Mouse (Mus musculus): ENCODE results near the gene Ntng1.

- no peak for TF ChIP-seq CTCF (IDR thresholded peaks at IDR 0.05; ENCODE audit: extremely low read depth, insufficient read depth, low read length)
- no peak for TF ChIP-seq POLR2A (IDR thresholded peaks at IDR 0.05; ENCODE audit: extremely low read depth, insufficient read depth, low read length)
Observed at GRCm38 (mm10) chr3:110133150-110133549, 10.7 kb downstream of the Ntng1 start.

Data from cortical plate, adult 2 months (tissue).